Mouse (Mus musculus) ES-E14 (cell line): ENCODE results near the gene Aire. TPM values are rescaled to one million over a fixed set of nuclear protein-coding genes. Genes with fewer than 3 reads are reported as not detected.
A peak's percentile ranks its signal among the peaks of the same experiment; 100 is the strongest.
"Not testable (repeated sequence)": the region's sequence is repeated elsewhere in the genome, so short reads cannot be mapped to it uniquely, and the experiment has no call there.

Experiments used
- DNase-seq: peaks from one replicate; pipeline ENCODE4 v3.0.0-alpha.2; 2013; ENCODE audit warnings: low read depth, low spot score
- H3K27ac ChIP-seq: 2 replicates; pipeline ENCODE4 v1.5.1; 2012; ENCODE audit warnings: low read depth, mild to moderate bottlenecking, low read length, moderate library complexity, mixed read lengths; ENCODE audit not compliant: poor library complexity, insufficient read depth, severe bottlenecking
- H3K36me3 ChIP-seq: 2 replicates; pipeline ENCODE4 v1.6.1; 2012; ENCODE audit warnings: mild to moderate bottlenecking, low read length, moderate library complexity, mixed read lengths; ENCODE audit not compliant: control insufficient read depth, poor library complexity, insufficient read depth, severe bottlenecking
- H3K4me1 ChIP-seq, 2 experiments: fragments of 150-350 bp in 1 of 2; sonication (generic) in 1 of 2; 2 replicates each; pipeline ENCODE4 v1.6.1; 2012; ENCODE audit warnings: low read length in 2 of 2, mild to moderate bottlenecking in 1 of 2, mixed read lengths in 1 of 2; ENCODE audit not compliant: control insufficient read depth in 2 of 2, insufficient read depth in 2 of 2, poor library complexity in 1 of 2
- H3K4me3 ChIP-seq, 2 experiments: fragments of 150-350 bp in 1 of 2; sonication (generic) in 1 of 2; 2 replicates each; pipeline ENCODE4 v1.5.1; 2012; ENCODE audit warnings: low read length in 2 of 2, low read depth in 1 of 2, mild to moderate bottlenecking in 1 of 2, mixed read lengths in 1 of 2; ENCODE audit not compliant: insufficient read depth in 1 of 2, poor library complexity in 1 of 2, severe bottlenecking in 1 of 2
- H3K9ac ChIP-seq: 2 replicates; pipeline ENCODE4 v1.6.1; 2012; ENCODE audit warnings: low read depth, mild to moderate bottlenecking, low read length, mixed read lengths; ENCODE audit not compliant: poor library complexity, insufficient read depth, severe bottlenecking
- H3K9me3 ChIP-seq: fragments of 150-350 bp; sonication (generic); 2 replicates; pipeline ENCODE4 v1.6.1; 2012; ENCODE audit warnings: low read depth, mild to moderate bottlenecking, low read length; ENCODE audit not compliant: control insufficient read depth, insufficient read depth
- CHD2 ChIP-seq: IDR thresholded peaks from 2 replicates; pipeline ENCODE4 v1.6.1; 2014; ENCODE audit warnings: mild to moderate bottlenecking, low read depth, low read length, inconsistent platforms
- HCFC1 ChIP-seq: IDR thresholded peaks from 2 replicates; pipeline ENCODE4 v1.6.1; 2012; ENCODE audit warnings: low read length, inconsistent platforms, borderline replicate concordance; ENCODE audit not compliant: insufficient read depth
- MAFK ChIP-seq: IDR thresholded peaks from 2 replicates; pipeline ENCODE4 v1.6.1; 2014; ENCODE audit warnings: mild to moderate bottlenecking, low read depth, low read length, inconsistent platforms; ENCODE audit not compliant: insufficient read depth
- ZC3H11A ChIP-seq: IDR thresholded peaks from 2 replicates; pipeline ENCODE4 v1.6.1; 2012; ENCODE audit warnings: low read depth, mild to moderate bottlenecking, inconsistent platforms, low read length, borderline replicate concordance
- ZNF384 ChIP-seq: IDR thresholded peaks from 2 replicates; pipeline ENCODE4 v1.6.1; 2012; ENCODE audit warnings: low read depth, low read length, inconsistent platforms
- in situ Hi-C, 2 experiments: fragments of 600-800 bp; cut with MboI; formaldehyde crosslinking; loops; one replicate each; pipeline ENCODE4 v1.15.1; 2025; ENCODE audit warnings: low sequenced_read_pairs in 2 of 2, inconsistent platforms in 1 of 2; ENCODE audit not compliant: unreplicated experiment in 2 of 2
- total RNA-seq: library from RNA; depleted of rRNA; stranded (reverse); fragments of 300-350 nt; gene quantifications from 2 replicates; pipeline ENCODE4 v1.2.3, GENCODE M21; 2012

The Aire gene
- total RNA-seq, 1 experiment, result 68.3 TPM

GRCm38 (mm10) chr10:78028129-78028528 is 15.3 kb downstream of the Aire start:
- peaks cover 28% of the 10 kb centered on the region for H3K36me3 ChIP-seq
- no peak overlapping the region for H3K4me3 ChIP-seq
- no peak overlapping the region for H3K27ac ChIP-seq
- 0 out of 2 replicates have a peak, but pooled peaks cover 5% of the 10 kb centered on the region for H3K9me3 ChIP-seq
- H3K9ac ChIP-seq, result no peak overlapping the region
- no peaks in the 10 kb centered on the region for H3K4me1 ChIP-seq
- DNase-seq, result peak; percentile 71
- TF ChIP-seq ZC3H11A (peak; percentile 88; the same call in 1 of the 2 replicates), MAFK (no peak), CHD2 (no peak), ZNF384 (no peak), HCFC1 (no peak)
- in situ Hi-C loops, result loop anchor here (5.0 to 10.0 kb wide), 2 partner anchors 134 to 137 kb away; partner anchors contain the start of gene D10Jhu81e (in 1 of the 2)

- not testable (repeated sequence) for DNase-seq, H3K4me1 ChIP-seq, H3K27ac ChIP-seq, H3K4me3 ChIP-seq, H3K9me3 ChIP-seq, H3K9ac ChIP-seq
- H3K36me3 ChIP-seq, result peaks cover 17% of the 10 kb centered on the region
- in situ Hi-C loops, result loop anchor here (5.0 to 10.0 kb wide), 2 partner anchors 137 to 139 kb away; partner anchors contain the start of gene D10Jhu81e (in 1 of the 2)
Observed at GRCm38 (mm10) chr10:78025453-78025852, 18.0 kb downstream of the Aire start.

GRCm38 (mm10) chr10:78019984-78020383 is 23.4 kb downstream of the Aire start:
- not testable (repeated sequence) for H3K4me1 ChIP-seq, H3K9me3 ChIP-seq
- in situ Hi-C loops, result loop anchor here in 1 of 2 experiments (10.0 kb wide), 1 partner anchor 145 kb away; the partner anchor contains the start of gene D10Jhu81e

GRCm38 (mm10) chr10:78019291-78019690 is 24.1 kb downstream of the Aire start:
- no peak for DNase-seq
- Histone ChIP-seq H3K4me3 (no peak overlapping the region), H3K27ac (no peak overlapping the region), H3K9me3 (no peaks in the 10 kb centered on the region; the same call in 1 of the 2 replicates), H3K9ac (no peak overlapping the region), H3K4me1 (peaks cover 0 to 8% of the 10 kb centered on the region in 2 experiments; a peak in 1 of 4 replicates), H3K36me3 (peaks cover 3% of the 10 kb centered on the region; the same call in 1 of the 2 replicates)
- in situ Hi-C loops, result no loop called here
- no peak for TF ChIP-seq MAFK
- no peak for TF ChIP-seq CHD2
- no peak for TF ChIP-seq HCFC1
- TF ChIP-seq ZNF384, result no peak

More at GRCm38 (mm10) chr10:78019984-78020383, 23.4 kb downstream of the Aire start:
- not testable (repeated sequence) for H3K9ac ChIP-seq, H3K27ac ChIP-seq, H3K4me3 ChIP-seq, H3K36me3 ChIP-seq, DNase-seq

DNA sequence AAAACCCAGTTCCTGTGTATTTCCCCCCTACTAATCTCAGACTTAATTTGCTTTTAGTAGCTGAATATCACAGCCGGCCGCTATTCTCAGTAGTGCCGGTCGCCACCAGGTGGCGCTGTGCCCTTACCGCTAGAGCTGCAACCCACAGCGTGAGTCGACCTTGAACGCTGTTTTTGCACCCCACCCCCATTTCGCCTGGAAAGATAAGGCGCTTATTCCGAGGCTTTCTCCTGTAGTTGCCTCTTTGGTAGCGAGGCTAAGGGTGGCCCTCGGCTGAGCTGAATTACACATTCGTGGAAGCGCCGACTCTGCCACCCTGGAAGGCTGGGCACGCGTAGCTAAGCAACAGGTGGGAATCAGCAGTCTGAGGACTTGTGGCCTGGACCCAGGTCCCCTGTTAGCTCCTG is 24.6 kb downstream of the Aire start:
- peaks cover 3% of the 10 kb centered on the region; the same call in 1 of the 2 replicates for H3K36me3 ChIP-seq
- H3K27ac ChIP-seq, result no peak overlapping the region

More for the DNA sequence above, 24.6 kb downstream of the Aire start:
- TF ChIP-seq ZC3H11A (peak; percentile 40; the same call in 1 of the 2 replicates), CHD2 (no peak)
- Histone ChIP-seq H3K9ac (no peak overlapping the region), H3K4me3 (no peak overlapping the region), H3K9me3 (no peaks in the 10 kb centered on the region; the same call in 1 of the 2 replicates), H3K4me1 (peaks cover 0 to 8% of the 10 kb centered on the region in 2 experiments; a peak in 1 of 4 replicates)
- in situ Hi-C loops, result no loop called here
- DNase-seq, result no peak
